Comparison of ENCODE assay signal across 8 mouse cellular contexts in genomic region chr17:27856265-27856797, GRCm38 (mm10). TPM values are rescaled to one million over a fixed set of nuclear protein-coding genes. Genes with fewer than 3 reads are reported as not detected.
A peak's percentile ranks its signal among the peaks of the same experiment; 100 is the strongest.
DNase-seq lines count a peak whose midpoint lies in the region; ATAC-seq lines count a peak whose summit lies in the region.

Gene Uhrf1bp1, plus strand, starts transcription at chr17:27856441.

- peak within 1 kb of the TSS; percentile 84 for H3K27ac ChIP-seq in hindbrain, embryonic 15.5 days (replicated peaks)

- peak within 1 kb of the TSS; percentile 89 for H3K4me2 ChIP-seq in hindbrain, embryonic 15.5 days

- H3K27me3 ChIP-seq in hindbrain, embryonic 15.5 days: no peaks in the 10 kb centered on the region

- peak within 1 kb of the TSS; percentile 79 for H3K4me3 ChIP-seq in hindbrain, embryonic 15.5 days

- peak; percentile 88 for ATAC-seq in hindbrain, embryonic 15.5 days (ENCODE audit: low FRiP score, low read depth)

- under 1% methylated on average over 47 of the region's 54 CpGs for WGBS in hindbrain, embryonic 15.5 days

- no peaks in the 10 kb centered on the region for H3K9me3 ChIP-seq in hindbrain, embryonic 15.5 days

- peak within 1 kb of the TSS; percentile 80 for H3K9ac ChIP-seq in hindbrain, embryonic 15.5 days

- peaks cover 32% of the 10 kb centered on the region for H3K4me1 ChIP-seq in hindbrain, embryonic 15.5 days (replicated peaks)

- peak; percentile 64 for DNase-seq in WW6 (ENCODE audit: low read depth, low spot score)
- peak; percentile 77 to 85 for DNase-seq in cerebellum, postnatal 36 days
- peak; percentile 64 for DNase-seq in gastrocnemius, adult 18-20 months (ENCODE audit: low spot score)
- peak; percentile 47 for DNase-seq in left cerebral cortex, adult 11 months (ENCODE audit: low spot score)
- DNase-seq in lung, postnatal 36 days: peak; percentile 88
- DNase-seq in retina, postnatal 1 day: peak; percentile 90
- DNase-seq in thymus, postnatal 4 days: peak; percentile 90

- peaks cover 27% of the 10 kb centered on the region for H3K36me3 ChIP-seq in hindbrain, embryonic 15.5 days

RNA-seq across cellular contexts. Expression of gene Uhrf1bp1, which starts in this region (rescaled TPM):
- total RNA-seq in gastrocnemius, adult 18-20 months (2021): 10 to 100 TPM; 23.7 to 26.1 TPM
- 6.4 and 7.6 TPM in 2 replicates for polyA plus RNA-seq in hindbrain, embryonic 15.5 days (2015; fragmentation: Nextera tagmentation; extraction: Ambion mirVana)

Comparison
In these comparisons a context has a peak if more than half of its experiments do, and no peak if none do; other contexts are left out.
1. Peak in every context shown above with its lines: DNase-seq, ATAC-seq, H3K4me3 ChIP-seq and H3K27ac ChIP-seq.